ENCODE assay signal across 27 mouse cellular contexts in the genomic region with DNA sequence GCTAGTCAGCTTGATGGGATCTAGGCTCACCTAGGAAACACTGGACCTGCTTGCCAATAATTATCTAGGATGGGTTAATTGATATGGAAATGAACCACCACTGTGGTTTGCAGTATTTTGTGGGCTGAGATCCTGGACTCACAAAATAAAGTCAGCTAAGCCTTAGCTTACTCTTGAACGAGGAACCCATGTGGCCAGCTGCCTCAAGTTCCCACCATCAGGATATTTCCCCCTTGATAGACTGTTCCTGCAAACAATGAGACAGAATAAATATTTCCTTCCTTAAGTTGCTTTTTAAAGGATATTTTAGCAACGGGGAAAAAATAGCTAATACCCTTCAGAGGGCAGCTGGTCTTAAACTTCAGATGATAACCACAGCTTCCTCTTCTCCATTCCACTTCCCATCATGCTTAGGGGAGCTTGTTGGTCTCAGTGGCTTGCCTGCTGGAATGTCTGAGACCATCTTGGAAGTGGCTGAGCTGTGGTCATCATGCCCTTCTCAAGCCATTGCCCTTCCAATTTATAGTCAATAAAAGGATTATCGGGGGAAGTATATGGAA.
DNase-seq lines count a peak whose midpoint lies in the region; ATAC-seq and TF ChIP-seq lines count a peak whose summit lies in the region.
"Had no signal": no experiment of that assay in that cellular context is flagged by ENCODE, and none has a peak within 500 bp of the region (broad histone marks: within the 10 kb centered on the region; RNA-seq: fewer than 3 reads in every experiment).

No protein-coding gene starts in this region.

- H3K9ac ChIP-seq in heart, embryonic 11.5 days (ENCODE audit: low read depth, low read length): no peak overlapping the region
- no peak overlapping the region for H3K9ac ChIP-seq in MEL (ENCODE audit: control insufficient read depth, low read depth, low read length, poor library complexity, severe bottlenecking)
- no peak overlapping the region for H3K9ac ChIP-seq in hindbrain, embryonic 13.5 days
- H3K9ac ChIP-seq: embryonic facial prominence, embryonic 13.5 days; heart, embryonic 13.5 days; intestine, embryonic 15.5 days; limb, embryonic 12.5 days; liver, embryonic 15.5 days; lung, embryonic 15.5 days had no signal

- H3K4me1 ChIP-seq in heart, embryonic 11.5 days (ENCODE audit: control insufficient read depth, insufficient read depth, low read length): no peaks in the 10 kb centered on the region
- peaks cover 44 to 55% of the 10 kb centered on the region in 2 experiments for H3K4me1 ChIP-seq in MEL (ENCODE audit: control insufficient read depth in 1 of 2, insufficient read depth in 2 of 2, low read length in 2 of 2)
- no peaks in the 10 kb centered on the region for H3K4me1 ChIP-seq in hindbrain, embryonic 13.5 days (replicated peaks)
- H3K4me1 ChIP-seq: embryonic facial prominence, embryonic 13.5 days; forebrain, embryonic 10.5 days; heart, embryonic 13.5 days; intestine, embryonic 15.5 days; limb, embryonic 12.5 days; lung, embryonic 15.5 days had no signal

- no peak overlapping the region for H3K4me2 ChIP-seq in heart, embryonic 11.5 days
- no peak overlapping the region for H3K4me2 ChIP-seq in hindbrain, embryonic 13.5 days
- H3K4me2 ChIP-seq: embryonic facial prominence, embryonic 13.5 days; heart, embryonic 13.5 days; intestine, embryonic 15.5 days; limb, embryonic 12.5 days; liver, embryonic 15.5 days; lung, embryonic 15.5 days had no signal

- no peak for TF ChIP-seq POLR2A in MEL (IDR thresholded peaks at IDR 0.05; ENCODE audit: control insufficient read depth in 1 of 2, insufficient read depth in 1 of 2, low read depth in 1 of 2, low read length in 2 of 2, poor library complexity in 1 of 2)

- DNase-seq in heart, adult 8-10 months (ENCODE audit: low spot score): peak; percentile 44
- DNase-seq in MEL (ENCODE audit: low read depth, low spot score): peak; percentile 69
- DNase-seq in skeletal muscle tissue, adult 2 months (ENCODE audit: low read depth, low spot score): peak; percentile 24
- DNase-seq in left cerebral cortex, postnatal 14 days (ENCODE audit: low spot score in 2 of 2): no peak
- DNase-seq: cerebellum, adult 11-12 months; cerebellum, adult 9-11 months; heart, postnatal 10 days; kidney, postnatal 14 days; lung, postnatal 36 days; midbrain, embryonic 14.5 days; retina, postnatal 1 day; right cerebral cortex, postnatal 14 days; thymus, postnatal 14 days had no signal

- no peaks in the 10 kb centered on the region for H3K27me3 ChIP-seq in heart, embryonic 11.5 days (ENCODE audit: control insufficient read depth, insufficient read depth, low read length)
- H3K27me3 ChIP-seq in MEL (ENCODE audit: control insufficient read depth in 1 of 2, insufficient read depth in 2 of 2, low read length in 2 of 2): no peaks in the 10 kb centered on the region
- no peaks in the 10 kb centered on the region for H3K27me3 ChIP-seq in hindbrain, embryonic 13.5 days
- H3K27me3 ChIP-seq: embryonic facial prominence, embryonic 13.5 days; heart, embryonic 13.5 days; intestine, embryonic 15.5 days; limb, embryonic 12.5 days; liver, embryonic 15.5 days; lung, embryonic 15.5 days had no signal

- H3K79me2 ChIP-seq in MEL (ENCODE audit: control insufficient read depth, insufficient read depth, low read length, poor library complexity): no peaks in the 10 kb centered on the region

- no peak; the same call in 1 of the 2 replicates for TF ChIP-seq RAD21 in MEL (IDR thresholded peaks at IDR 0.05; ENCODE audit: low read depth, low read length)

- no peak for TF ChIP-seq CTCF in MEL (IDR thresholded peaks at IDR 0.05 in 2 of 3, conservative IDR thresholded peaks at IDR 0.05 in 1 of 3; ENCODE audit: control insufficient read depth in 1 of 3, insufficient read depth in 1 of 3, low read depth in 2 of 3, low read length in 3 of 3, poor library complexity in 1 of 3, severe bottlenecking in 1 of 3)

- no peaks in the 10 kb centered on the region for H3K9me3 ChIP-seq in heart, embryonic 11.5 days (replicated peaks; ENCODE audit: control insufficient read depth, low read length)
- no peaks in the 10 kb centered on the region for H3K9me3 ChIP-seq in MEL (replicated peaks; ENCODE audit: insufficient read depth, low read length)
- H3K9me3 ChIP-seq in hindbrain, embryonic 13.5 days: no peaks in the 10 kb centered on the region
- H3K9me3 ChIP-seq: embryonic facial prominence, embryonic 13.5 days; forebrain, embryonic 10.5 days; heart, embryonic 13.5 days; intestine, embryonic 15.5 days; limb, embryonic 12.5 days; liver, embryonic 15.5 days; lung, embryonic 15.5 days had no signal

- H3K4me3 ChIP-seq in heart, embryonic 11.5 days (ENCODE audit: low read depth, low read length): no peak overlapping the region
- H3K4me3 ChIP-seq in MEL (ENCODE audit: control insufficient read depth in 1 of 2, insufficient read depth in 1 of 2, low read depth in 2 of 2, low read length in 2 of 2): no peak overlapping the region
- H3K4me3 ChIP-seq in hindbrain, embryonic 13.5 days: no peak overlapping the region
- H3K4me3 ChIP-seq: embryonic facial prominence, embryonic 13.5 days; forebrain, embryonic 10.5 days; heart, embryonic 13.5 days; intestine, embryonic 15.5 days; limb, embryonic 12.5 days; liver, embryonic 15.5 days; lung, embryonic 15.5 days had no signal

- H3K36me3 ChIP-seq in heart, embryonic 11.5 days (ENCODE audit: control insufficient read depth, insufficient read depth, low read length): no peaks in the 10 kb centered on the region
- peaks cover 0 to 55% of the 10 kb centered on the region in 2 experiments; a peak in 2 of 4 replicates for H3K36me3 ChIP-seq in MEL (ENCODE audit: control insufficient read depth in 1 of 2, insufficient read depth in 2 of 2, low read length in 2 of 2)
- H3K36me3 ChIP-seq in hindbrain, embryonic 13.5 days: no peaks in the 10 kb centered on the region
- H3K36me3 ChIP-seq: embryonic facial prominence, embryonic 13.5 days; forebrain, embryonic 10.5 days; heart, embryonic 13.5 days; intestine, embryonic 15.5 days; limb, embryonic 12.5 days; liver, embryonic 15.5 days; lung, embryonic 15.5 days had no signal

- ATAC-seq in heart, embryonic 11.5 days (replicated peaks; ENCODE audit: insufficient number of reproducible peaks, low FRiP score, low TSS enrichment): no peak
- ATAC-seq in granulocyte monocyte progenitor cell, adult 5-6 weeks (replicated peaks; ENCODE audit: poor library complexity, severe bottlenecking): peak; percentile 54
- no peak for ATAC-seq in hindbrain, embryonic 13.5 days (ENCODE audit: low FRiP score)
- ATAC-seq: activated CD4-positive, CD25-positive, alpha-beta regulatory T cell, adult 4 months; CD4-positive, CD25-positive, alpha-beta regulatory T cell, adult 4 months; forebrain, embryonic 16.5 days; hindbrain, postnatal 0 days; intestine, embryonic 15.5 days had no signal

- no peak overlapping the region for H3K27ac ChIP-seq in heart, embryonic 11.5 days (ENCODE audit: low read depth, low read length)
- peak overlapping the region; percentile 32 for H3K27ac ChIP-seq in MEL (ENCODE audit: control insufficient read depth, low read depth, low read length)
- no peak overlapping the region for H3K27ac ChIP-seq in hindbrain, embryonic 13.5 days
- H3K27ac ChIP-seq: embryonic facial prominence, embryonic 13.5 days; forebrain, embryonic 10.5 days; heart, embryonic 13.5 days; hindbrain, postnatal 0 days; intestine, embryonic 15.5 days; limb, embryonic 12.5 days; liver, embryonic 15.5 days; lung, embryonic 15.5 days had no signal

- 69% methylated on average over 3 of the region's 3 CpGs for WGBS in heart, embryonic 11.5 days (ENCODE audit: insufficient replicate concordance)
- 93% methylated on average over 3 of the region's 3 CpGs for WGBS in hindbrain, embryonic 13.5 days

- intact Hi-C loops in left cerebral cortex, postnatal 14 days (cut with DNase I): no loop called here

- peak; percentile 34 to 78 for TF ChIP-seq EP300 in MEL (IDR thresholded peaks at IDR 0.05; ENCODE audit: low read depth in 1 of 2, low read length in 2 of 2)

TF ChIP-seq in MEL, 35 proteins besides CTCF, POLR2A, EP300 and RAD21 (continues in another document):
- TF ChIP-seq BHLHE40 (IDR thresholded peaks at IDR 0.05; ENCODE audit: borderline replicate concordance, low read depth, low read length) (no peak), RCOR1 (IDR thresholded peaks at IDR 0.05; ENCODE audit: low read depth, low read length) (peak; percentile 45; the same call in 1 of the 2 replicates), SMC3 (IDR thresholded peaks at IDR 0.05; ENCODE audit: low read depth, low read length) (no peak), GATA1 (IDR thresholded peaks at IDR 0.05; ENCODE audit: low read depth, low read length) (peak; percentile 10), HCFC1 (IDR thresholded peaks at IDR 0.05; ENCODE audit: low read depth, low read length) (no peak), ETS1 (IDR thresholded peaks at IDR 0.05; ENCODE audit: low read depth, low read length) (peak; percentile 69), NRF1 (IDR thresholded peaks at IDR 0.05; ENCODE audit: insufficient read depth, low read depth, low read length, poor library complexity, severe bottlenecking) (no peak), ZMIZ1 (IDR thresholded peaks at IDR 0.05; ENCODE audit: low read depth, low read length) (no peak), USF2 (IDR thresholded peaks at IDR 0.05; ENCODE audit: borderline replicate concordance in 1 of 2, insufficient read depth in 1 of 2, low read depth in 1 of 2, low read length in 2 of 2) (no peak), TCF12 (IDR thresholded peaks at IDR 0.05; ENCODE audit: low read depth, low read length) (peak; percentile 26; the same call in 1 of the 2 replicates), JUND (IDR thresholded peaks at IDR 0.05; ENCODE audit: low read depth, low read length) (no peak), ELF1 (IDR thresholded peaks at IDR 0.05; ENCODE audit: low read depth, low read length) (no peak), UBTF (IDR thresholded peaks at IDR 0.05; ENCODE audit: borderline replicate concordance, insufficient read depth, low read depth, low read length) (no peak), USF1 (IDR thresholded peaks at IDR 0.05; ENCODE audit: low read depth, low read length) (no peak), MAFK (IDR thresholded peaks at IDR 0.05; ENCODE audit: borderline replicate concordance, low read depth, low read length) (no peak), KAT2A (conservative IDR thresholded peaks at IDR 0.05; ENCODE audit: low read depth, low read length) (0 out of 2 replicates have a peak, but pooled peaks have one; percentile 16), MAX (IDR thresholded peaks at IDR 0.05; ENCODE audit: low read length) (peak; percentile 46; the same call in 1 of the 2 replicates), CHD2 (IDR thresholded peaks at IDR 0.05; ENCODE audit: low read length) (no peak), POLR2AphosphoS5 (IDR thresholded peaks at IDR 0.05; ENCODE audit: borderline replicate concordance, low read depth, low read length) (no peak), E2F4 (IDR thresholded peaks at IDR 0.05; ENCODE audit: borderline replicate concordance, low read depth, low read length) (no peak), SIN3A (IDR thresholded peaks at IDR 0.05; ENCODE audit: low read length) (no peak), ZKSCAN1 (IDR thresholded peaks at IDR 0.05; ENCODE audit: low read depth, low read length) (no peak)

Comparison
In these comparisons a context has a peak if more than half of its experiments do, and no peak if none do; other contexts are left out.
1. DNase-seq: peak in heart, adult 8-10 months (single experiment), MEL (single experiment) and skeletal muscle tissue, adult 2 months (single experiment); none in left cerebral cortex, postnatal 14 days (0 of 2).